Mouse (Mus musculus): ENCODE measurements around the gene Ccm2.

GRCm38 (mm10) chr11:6549770-6550169, 3.1 kb downstream of the Ccm2 start:
- no peak for TF ChIP-seq CTCF (IDR thresholded peaks at IDR 0.05; ENCODE audit: control insufficient read depth, insufficient read depth, low read length)
- TF ChIP-seq POLR2A (IDR thresholded peaks at IDR 0.05; ENCODE audit: borderline replicate concordance, control insufficient read depth, low read depth, low read length) = no peak
